Mouse (Mus musculus): Measurements from ENCODE around the gene Nav3.

DNA sequence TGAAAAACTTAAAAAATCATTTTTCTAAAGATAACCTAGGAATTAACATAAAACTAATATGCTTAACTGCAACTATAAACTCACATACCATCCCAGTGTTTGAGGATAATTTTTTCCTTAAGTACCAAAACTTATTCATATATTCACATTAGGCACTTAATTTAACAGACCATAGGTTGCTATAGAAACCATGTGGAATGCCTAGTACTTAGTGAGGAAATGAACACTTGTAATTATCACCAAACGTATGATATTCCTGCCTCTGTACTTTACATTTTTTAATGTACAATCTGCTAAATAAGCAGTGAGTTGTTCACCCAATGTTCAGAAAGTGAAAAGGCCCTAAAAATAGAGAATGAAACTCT lies 301.1 kb downstream of the Nav3 start:
- TF ChIP-seq POLR2A (IDR thresholded peaks at IDR 0.05; ENCODE audit: low read depth, low read length) (no peak), CTCF (IDR thresholded peaks at IDR 0.05; ENCODE audit: extremely low read depth, insufficient read length, insufficient replicate concordance, low read depth, low read length) (no peak)
